Mouse (Mus musculus) T-cell, adult 2 months (primary cell): Measurements from ENCODE around the gene Tas2r121.
"Not testable (repeated sequence)": the region's sequence is repeated elsewhere in the genome, so short reads cannot be mapped to it uniquely, and the experiment has no call there.

Experiments used
- DNase-seq: peaks from one replicate; pipeline ENCODE4 v3.0.0; 2022; ENCODE audit warnings: low spot score

Tas2r121 gene

DNA sequence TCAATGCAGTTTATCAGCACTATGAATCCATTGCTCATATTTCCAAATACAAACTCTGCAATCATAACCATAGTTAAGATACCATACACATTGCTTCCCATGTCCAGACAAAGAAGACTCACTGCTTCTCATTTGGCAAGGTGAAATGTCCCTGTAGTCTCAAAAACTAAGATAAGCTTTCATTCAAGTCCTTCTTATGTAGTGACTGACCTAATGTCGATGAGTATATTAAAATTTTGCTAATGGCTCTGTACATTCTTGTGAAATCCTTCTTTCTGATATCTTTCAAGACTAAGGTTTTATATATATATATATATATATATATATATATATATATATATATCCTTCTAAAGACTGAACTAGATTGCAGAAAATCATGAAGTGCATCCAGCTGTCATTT lies at the start of gene Tas2r121:
TSS of gene Tas2r121 (minus strand) at position 101 of the 400 bp plus-strand sequence.
- DNase-seq: no peak

DNA sequence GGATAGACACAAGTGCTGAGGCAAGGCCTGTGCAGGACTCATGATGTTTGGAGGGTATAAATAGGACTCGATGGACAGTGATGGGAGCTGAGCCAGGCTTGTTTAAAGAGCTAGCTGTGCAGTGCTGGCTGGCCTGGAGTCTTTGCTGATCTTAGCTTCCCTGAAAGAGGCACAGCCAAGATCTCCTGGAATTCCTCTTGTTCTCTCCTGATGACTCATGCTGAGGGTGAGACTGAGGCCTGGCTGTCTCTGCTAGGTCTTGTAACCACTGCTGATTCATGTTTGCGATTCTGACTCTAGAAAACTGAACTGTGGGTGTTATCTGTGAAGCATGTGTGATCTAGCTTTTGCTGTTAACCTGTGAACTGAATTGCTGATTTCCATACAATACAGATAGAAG lies 49.4 kb upstream of the Tas2r121 start:
- DNase-seq: no peak

DNA sequence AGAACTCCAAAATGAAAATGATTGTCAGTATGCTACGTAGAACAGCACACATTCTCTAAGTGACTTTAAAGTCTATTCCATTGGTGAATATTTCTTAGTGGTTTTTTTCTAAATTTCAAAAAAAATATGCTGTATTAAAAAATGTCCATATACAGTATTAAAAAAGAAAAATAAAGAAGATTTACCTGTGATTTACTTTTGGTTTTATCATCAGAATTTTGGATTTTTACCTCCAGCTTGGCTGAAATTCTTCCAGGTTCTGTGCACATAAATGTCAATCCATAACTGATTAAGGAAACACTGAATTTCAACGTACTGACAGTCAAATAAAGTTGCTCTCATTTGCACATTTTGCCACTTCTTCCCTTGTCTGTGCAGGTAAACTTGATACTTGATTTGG lies 37.1 kb upstream of the Tas2r121 start, which contains the start of gene Tas2r115:
TSS of gene Tas2r115 (minus strand) at position 101 of the 400 bp plus-strand sequence.
- no peak for DNase-seq

DNA sequence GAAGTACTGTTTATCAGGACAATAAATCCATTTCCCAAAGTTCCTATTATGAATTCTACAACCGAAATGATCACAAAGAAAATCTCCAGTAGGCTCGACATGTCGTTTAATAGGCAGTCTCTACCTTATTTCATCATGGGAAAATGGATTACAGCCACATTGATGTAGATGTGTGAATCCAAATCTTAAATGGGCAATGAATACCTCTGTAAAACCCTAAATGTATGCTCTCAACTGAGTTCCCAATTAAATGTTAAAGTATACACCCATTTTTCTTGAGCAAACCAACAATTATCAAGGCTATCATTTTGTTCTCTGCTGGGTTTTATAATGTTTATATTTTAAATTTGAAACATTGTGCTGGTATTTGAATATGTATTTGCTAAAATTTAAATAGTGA lies 11.0 kb upstream of the Tas2r121 start, which contains the start of gene Tas2r122:
TSS of gene Tas2r122 (minus strand) at position 101 of the 400 bp plus-strand sequence.
- no peak for DNase-seq

DNA sequence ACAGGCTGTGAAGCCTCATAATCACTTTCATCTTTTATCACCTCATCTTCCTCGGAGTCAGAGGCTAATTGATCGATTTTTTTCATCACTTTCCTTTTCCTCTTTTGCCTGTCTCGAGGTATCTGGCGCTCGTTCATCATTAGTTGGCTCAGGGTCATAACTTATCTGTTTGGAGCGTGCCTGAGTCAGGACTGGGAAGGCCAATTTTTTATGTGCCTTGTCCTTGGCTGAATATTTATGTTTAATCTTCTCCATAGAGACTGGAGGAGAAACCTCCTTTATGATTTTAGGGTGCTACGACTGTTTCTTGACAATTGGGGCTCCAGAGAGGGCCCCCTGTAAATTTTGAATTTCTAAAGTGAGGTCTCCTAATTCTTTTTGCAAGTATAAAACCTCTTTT lies 9.2 kb downstream of the Tas2r121 start:
- DNase-seq: not testable (repeated sequence)

DNA sequence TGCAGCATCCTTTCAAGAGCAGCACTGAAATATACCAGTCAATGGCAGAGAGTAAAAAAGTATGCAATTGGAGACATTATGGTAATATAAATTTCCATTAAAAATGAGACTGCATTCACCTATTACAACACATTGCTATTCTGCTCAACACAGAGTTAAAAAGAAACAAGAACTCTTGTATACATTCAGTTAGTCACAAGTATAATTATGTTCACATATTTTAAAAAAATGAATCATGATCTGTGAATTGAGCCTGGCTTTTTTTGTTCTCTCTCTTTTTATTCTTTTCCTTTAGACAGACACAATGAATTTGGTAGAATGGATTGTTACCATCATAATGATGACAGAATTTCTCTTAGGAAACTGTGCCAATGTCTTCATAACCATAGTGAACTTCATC lies 44.2 kb downstream of the Tas2r121 start, which contains the start of gene Tas2r120:
TSS of gene Tas2r120 (plus strand) at position 301 of the 400 bp plus-strand sequence.
- DNase-seq: no peak

DNA sequence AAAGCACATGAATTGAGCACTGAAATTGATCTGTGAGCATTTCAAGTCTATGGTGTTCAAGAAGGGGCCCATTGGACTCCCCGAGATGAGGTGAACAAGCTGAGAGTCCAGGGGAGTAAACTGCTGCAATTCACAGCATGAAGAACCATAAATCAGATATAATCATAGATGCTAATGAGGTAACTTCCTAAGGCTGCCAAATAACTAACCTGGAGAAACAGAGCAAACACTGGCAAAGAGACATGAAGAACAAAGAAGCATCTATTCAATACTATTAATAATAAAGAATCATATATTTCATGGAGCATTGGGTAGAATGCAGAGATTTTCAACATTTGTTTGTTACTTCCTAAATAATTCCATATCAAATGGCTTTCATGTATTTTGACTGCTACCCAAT lies 49.4 kb downstream of the Tas2r121 start, which contains the start of gene A630073D07Rik:
TSS of gene A630073D07Rik (minus strand) at position 101 of the 400 bp plus-strand sequence.
- DNase-seq: no peak
